Mouse (Mus musculus) cerebral cortex, adult 2 months (tissue): Measurements from ENCODE around the gene Sipa1l3.

Experiments
- WGBS: fragments of 180-500 bp; shearing (Covaris S2); methylation state at CpG from one replicate; pipeline ENCODE4 v1.1.7; 2018; 5-methylcytosine and 5-hydroxymethylcytosine counted together

Gene Sipa1l3

GRCm38 (mm10) chr7:29505337-29506318 is 12.8 kb downstream of the Sipa1l3 start:
- 61% methylated on average over 18 of the region's 18 CpGs for WGBS

DNA sequence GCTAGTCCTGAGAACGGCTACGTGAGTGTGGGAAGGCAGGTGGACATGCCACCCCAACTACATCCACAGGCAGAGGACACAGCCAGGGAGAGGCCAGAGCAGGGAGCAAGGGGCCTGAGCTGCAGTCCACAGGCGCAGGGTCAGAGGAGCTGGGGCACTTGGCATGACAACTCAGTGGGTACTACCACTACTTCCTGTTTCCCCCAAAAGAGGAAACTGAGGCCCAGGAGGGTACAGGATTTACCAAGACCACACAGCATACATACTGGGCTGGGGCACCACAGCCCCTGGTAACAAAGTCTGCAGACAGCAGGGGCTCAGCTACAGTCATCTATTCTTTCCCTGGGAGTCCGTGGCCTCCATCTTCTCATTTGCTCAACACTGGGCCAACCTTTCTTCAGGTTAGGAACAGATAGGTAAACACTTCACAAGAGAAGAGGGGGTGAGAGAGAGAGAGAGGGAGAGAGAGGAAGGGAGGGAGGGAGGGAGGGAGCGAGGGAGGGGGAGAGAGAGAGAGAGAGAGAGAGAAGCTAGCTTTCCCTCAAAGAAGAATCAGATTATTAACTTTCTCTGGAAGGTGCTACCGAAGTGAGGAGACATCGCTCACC is 13.7 kb downstream of the Sipa1l3 start:
- 91% methylated on average over 7 of the region's 7 CpGs for WGBS

DNA sequence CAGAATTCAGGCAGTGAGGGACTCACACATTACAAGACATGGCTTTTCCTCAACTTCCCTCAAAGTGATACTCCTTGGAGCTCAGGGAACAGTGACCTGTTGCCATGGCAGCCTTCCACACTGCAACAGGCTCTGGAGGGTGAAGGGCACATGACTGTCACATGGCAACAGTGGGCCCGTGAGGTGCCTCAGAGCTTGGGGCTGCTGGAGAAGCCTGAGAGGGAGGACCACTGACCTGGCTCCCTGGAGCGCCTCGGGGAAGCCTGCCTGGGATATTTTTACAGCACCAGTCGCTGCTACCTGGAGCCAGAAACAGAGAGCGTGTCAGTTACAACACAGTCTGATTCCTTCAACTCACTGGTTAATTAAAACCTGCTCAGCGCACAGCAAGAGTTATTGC is 14.8 kb downstream of the Sipa1l3 start:
- WGBS: 89% methylated on average over 6 of the region's 6 CpGs

GRCm38 (mm10) chr7:29501214-29501613 is 17.2 kb downstream of the Sipa1l3 start:
- 94% methylated on average over 9 of the region's 9 CpGs for WGBS

DNA sequence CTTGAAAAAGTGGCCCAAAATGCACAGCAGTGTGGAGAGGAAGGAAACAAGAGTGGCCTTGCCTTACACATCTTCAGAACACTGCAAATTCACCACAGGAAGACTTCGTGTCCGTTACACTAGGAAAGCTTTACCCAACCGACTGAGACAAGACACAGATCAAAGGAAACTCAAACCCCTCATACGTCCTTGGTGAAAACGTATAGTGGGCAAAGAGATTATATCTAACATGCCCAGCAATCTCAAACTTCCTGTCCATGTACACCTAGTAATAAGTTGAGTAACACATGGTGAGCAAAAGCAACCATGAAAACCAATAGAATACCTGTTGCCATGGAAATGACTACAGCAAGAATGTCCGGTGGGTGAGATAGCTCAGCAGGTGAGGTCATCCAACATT is 19.4 kb downstream of the Sipa1l3 start:
- 86% methylated on average over 6 of the region's 6 CpGs for WGBS

DNA sequence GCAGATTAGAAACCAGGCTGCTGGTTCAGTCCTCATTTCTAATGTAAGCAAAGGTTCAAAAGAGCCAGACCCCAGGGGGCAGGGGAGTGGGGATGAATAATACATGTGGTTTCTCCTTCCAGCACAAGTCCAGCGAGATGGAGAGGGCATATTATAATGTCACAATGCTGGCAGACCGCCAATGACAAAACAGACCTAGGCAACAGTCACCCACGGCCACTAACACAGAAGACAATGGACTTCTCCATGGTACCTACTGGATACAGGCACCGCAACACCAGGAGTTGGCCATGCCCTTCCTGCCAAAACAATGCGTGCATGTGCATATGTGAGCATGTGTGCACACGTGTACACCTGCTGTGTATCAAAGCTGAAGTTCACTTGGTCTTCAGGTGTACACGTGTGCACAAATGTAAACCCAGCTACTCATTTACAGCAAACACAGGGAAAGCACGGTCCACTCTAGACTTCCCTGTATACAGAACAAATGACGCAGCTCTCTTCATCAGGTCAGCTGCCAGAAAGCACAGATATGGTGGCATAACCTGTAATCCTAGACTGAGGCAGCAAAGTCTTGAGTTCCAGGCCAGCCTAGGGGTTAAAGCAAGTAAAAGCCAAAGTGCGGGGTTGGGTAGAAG is 21.4 kb downstream of the Sipa1l3 start:
- WGBS: 72% methylated on average over 10 of the region's 10 CpGs

DNA sequence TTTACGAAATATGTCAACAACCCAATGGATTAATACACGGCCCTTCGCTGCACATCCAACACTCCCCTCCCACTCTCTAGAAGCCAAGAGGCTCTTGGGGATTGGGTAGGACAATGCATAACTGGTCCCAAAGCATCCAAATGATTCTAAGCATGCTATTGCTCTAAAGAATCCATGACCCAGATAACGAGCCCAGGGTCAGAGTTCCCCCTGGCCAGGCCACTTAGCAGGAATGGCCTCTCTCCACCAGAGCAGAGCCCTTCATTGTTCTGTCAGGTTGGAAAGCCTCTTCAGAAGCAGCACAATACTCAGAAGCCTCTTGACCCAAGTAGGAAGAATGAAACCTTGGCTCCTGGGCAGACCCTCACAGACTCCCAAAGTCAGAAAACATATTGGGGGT is 22.1 kb downstream of the Sipa1l3 start:
- WGBS: 82% methylated on average over 4 of the region's 4 CpGs

GRCm38 (mm10) chr7:29495880-29496279 is 22.6 kb downstream of the Sipa1l3 start:
- WGBS: 89% methylated on average over 4 of the region's 4 CpGs

- WGBS: 96% methylated on average over 11 of the region's 11 CpGs
Observed at GRCm38 (mm10) chr7:29494854-29495253, 23.6 kb downstream of the Sipa1l3 start.

DNA sequence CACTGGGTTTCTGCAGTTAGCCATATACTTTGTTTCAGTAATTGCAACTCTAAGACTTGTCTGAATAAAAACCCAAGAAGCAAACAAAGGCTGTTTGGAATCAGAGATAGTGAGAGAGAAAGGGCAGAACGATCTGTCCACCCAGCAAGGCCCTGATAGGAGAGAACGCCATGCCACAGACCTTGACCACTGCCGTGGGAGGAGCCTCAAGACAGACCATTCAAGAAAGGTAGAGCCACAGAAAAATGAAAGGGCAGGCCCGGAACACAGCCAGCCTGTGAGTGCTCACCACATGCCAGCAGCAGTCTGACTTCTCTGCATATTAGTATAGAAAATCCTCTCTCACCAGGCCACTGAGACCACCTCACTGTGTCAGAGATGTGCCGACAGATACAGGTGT is 24.4 kb downstream of the Sipa1l3 start:
- WGBS: 93% methylated on average over 5 of the region's 5 CpGs

DNA sequence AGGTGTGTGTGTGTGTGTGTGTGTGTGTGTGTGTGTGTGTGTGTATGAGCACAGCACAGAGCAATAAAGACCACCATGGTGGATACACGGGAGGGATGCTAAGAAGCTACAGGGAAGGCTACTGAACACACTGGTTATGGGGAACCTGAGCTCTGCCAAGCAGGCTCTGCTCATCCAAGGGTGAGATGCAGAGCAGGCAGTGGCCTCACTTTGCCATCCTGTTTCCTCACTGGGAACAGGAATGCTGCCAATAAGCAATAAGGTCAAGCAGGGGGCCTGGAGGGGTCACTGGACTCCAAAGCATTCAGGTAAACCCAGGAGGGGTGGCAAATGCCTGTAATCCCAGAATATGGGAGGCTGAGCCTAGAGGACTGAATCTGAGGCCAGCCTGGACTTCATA is 25.4 kb downstream of the Sipa1l3 start:
- WGBS: 81% methylated on average over 1 of the region's 1 CpGs

GRCm38 (mm10) chr7:29491861-29492260 is 26.6 kb downstream of the Sipa1l3 start:
- 73% methylated on average over 3 of the region's 3 CpGs for WGBS

- 76% methylated on average over 3 of the region's 3 CpGs for WGBS
Observed at GRCm38 (mm10) chr7:29491471-29491755, 27.0 kb downstream of the Sipa1l3 start.

DNA sequence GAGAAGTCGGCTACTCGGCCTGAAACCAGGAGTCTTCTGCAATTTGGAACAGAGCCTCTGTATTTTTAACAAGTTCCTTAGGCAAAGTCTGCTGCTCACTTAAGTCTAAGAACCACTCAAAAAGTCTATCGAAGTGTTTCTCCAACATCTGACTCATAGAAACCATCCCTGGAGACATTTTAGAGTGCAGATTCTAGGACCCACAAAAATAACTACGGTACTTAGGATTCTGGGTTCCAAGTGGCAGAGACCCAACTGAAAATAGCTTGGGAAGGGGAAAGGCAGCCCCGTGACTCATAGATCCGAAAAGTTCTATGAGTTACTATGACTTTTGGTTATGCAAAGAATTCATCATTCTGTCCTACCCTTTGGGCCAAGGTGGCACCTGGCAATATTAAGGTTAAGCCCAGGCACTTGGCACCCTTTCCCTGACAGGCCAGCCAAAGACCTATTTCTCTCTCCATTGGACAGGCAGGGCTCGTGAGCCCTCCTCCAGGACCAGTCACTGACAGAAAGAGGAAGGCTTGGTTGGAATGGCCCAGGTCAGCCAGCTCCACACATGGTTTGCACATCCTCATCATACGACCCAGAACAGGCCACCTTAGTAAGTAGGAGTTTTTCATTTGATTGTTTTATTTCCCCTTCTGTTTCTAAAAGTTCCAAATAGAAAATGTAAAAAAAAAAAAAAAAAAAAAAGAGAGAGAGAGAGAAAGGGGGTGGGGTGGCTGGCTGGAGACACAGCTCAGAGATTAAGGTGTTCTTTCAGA is 27.6 kb downstream of the Sipa1l3 start:
- WGBS: 44% methylated on average over 8 of the region's 8 CpGs

GRCm38 (mm10) chr7:29489851-29490250 is 28.6 kb downstream of the Sipa1l3 start:
- 30% methylated on average over 7 of the region's 7 CpGs for WGBS

DNA sequence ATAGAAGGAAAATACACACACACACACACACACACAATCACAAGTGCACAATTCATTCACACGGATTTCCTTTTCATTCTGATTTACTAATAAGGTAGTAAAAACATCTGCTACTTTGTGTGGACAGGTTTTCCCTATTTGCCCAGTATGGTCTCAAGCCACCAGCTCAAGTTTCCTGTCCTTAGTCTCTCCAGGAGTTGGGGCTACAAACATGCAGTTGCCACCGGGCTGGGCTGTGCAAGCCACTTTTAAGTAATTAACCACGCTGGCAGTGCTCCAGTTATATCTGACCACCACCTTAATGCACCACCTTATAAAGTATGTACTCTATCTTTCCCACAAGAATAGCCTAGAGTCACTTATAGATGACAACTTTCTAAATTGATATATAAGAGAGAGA is 29.1 kb downstream of the Sipa1l3 start:
- 52% methylated on average over 3 of the region's 3 CpGs for WGBS

- 92% methylated on average over 3 of the region's 3 CpGs for WGBS
Observed at GRCm38 (mm10) chr7:29486753-29487152, 31.7 kb downstream of the Sipa1l3 start.

GRCm38 (mm10) chr7:29485721-29486120 is 32.7 kb downstream of the Sipa1l3 start:
- WGBS: 84% methylated on average over 2 of the region's 2 CpGs

- 79% methylated on average over 4 of the region's 4 CpGs for WGBS
Observed at GRCm38 (mm10) chr7:29483556-29483955, 34.9 kb downstream of the Sipa1l3 start.

GRCm38 (mm10) chr7:29481345-29482155 is 36.9 kb downstream of the Sipa1l3 start:
- WGBS: 69% methylated on average over 15 of the region's 15 CpGs
